9 mouse cellular contexts compared by ENCODE assay signal in genomic region chr5:30104841-30105667, GRCm38 (mm10). TPM values are rescaled to one million over a fixed set of nuclear protein-coding genes. Genes with fewer than 3 reads are reported as not detected.
DNase-seq lines count a peak whose midpoint lies in the region; ATAC-seq and TF ChIP-seq lines count a peak whose summit lies in the region.
"Had no signal": no experiment of that assay in that cellular context is flagged by ENCODE, and none has a peak within 500 bp of the region (broad histone marks: within the 10 kb centered on the region; RNA-seq: fewer than 3 reads in every experiment).

Gene Garem2 (plus strand): TSS chr5:30105161.

- no peaks in the 10 kb centered on the region for H3K36me3 ChIP-seq in hindbrain, embryonic 15.5 days
- H3K36me3 ChIP-seq in liver, postnatal 0 days (replicated peaks; ENCODE audit: insufficient read depth, low read length), result no peaks in the 10 kb centered on the region
- H3K36me3 ChIP-seq in small intestine, adult 2 months (ENCODE audit: control insufficient read depth, insufficient read depth, low read length), result no peaks in the 10 kb centered on the region
- H3K36me3 ChIP-seq: G1E had no signal

- TF ChIP-seq CTCF in gastrocnemius, adult 2 months (IDR thresholded peaks at IDR 0.05), result no peak
- TF ChIP-seq CTCF in liver, postnatal 0 days (IDR thresholded peaks at IDR 0.05; ENCODE audit: low read depth), result no peak
- TF ChIP-seq CTCF in small intestine, adult 2 months (IDR thresholded peaks at IDR 0.05; ENCODE audit: extremely low read depth, insufficient read length, insufficient replicate concordance, low read depth, low read length), result no peak

- H3K4me1 ChIP-seq in hindbrain, embryonic 15.5 days (replicated peaks), result peaks cover 47% of the 10 kb centered on the region
- peaks cover 10% of the 10 kb centered on the region for H3K4me1 ChIP-seq in liver, postnatal 0 days (ENCODE audit: insufficient read depth)
- H3K4me1 ChIP-seq in small intestine, adult 2 months (ENCODE audit: control insufficient read depth, insufficient read depth, insufficient read length, low read length), result no peaks in the 10 kb centered on the region; the same call in 1 of the 2 replicates

- no peak for DNase-seq in gastrocnemius, adult 2 months
- no peak for DNase-seq in gastrocnemius, postnatal 14 days
- peak; percentile 21 for DNase-seq in urinary bladder, adult 2 months (ENCODE audit: low spot score)
- DNase-seq in urinary bladder, adult 18-20 months (ENCODE audit: low spot score in 2 of 2), result no peak
- peak; percentile 32 for DNase-seq in liver, postnatal 0 days
- DNase-seq in cerebellum, postnatal 4 days (ENCODE audit: low spot score in 2 of 2), result no peak

- H3K27me3 ChIP-seq in hindbrain, embryonic 15.5 days, result no peaks in the 10 kb centered on the region
- H3K27me3 ChIP-seq in liver, postnatal 0 days (ENCODE audit: insufficient read depth, low read length), result peaks cover 55% of the 10 kb centered on the region
- peaks cover 24% of the 10 kb centered on the region for H3K27me3 ChIP-seq in small intestine, adult 2 months (ENCODE audit: control insufficient read depth, insufficient read depth, low read length)

- peak within 1 kb of the TSS; percentile 73 for H3K9ac ChIP-seq in hindbrain, embryonic 15.5 days
- H3K9ac ChIP-seq in liver, postnatal 0 days (replicated peaks), result no peak within 1 kb of the TSS

- no peak for TF ChIP-seq EP300 in liver, postnatal 0 days (IDR thresholded peaks at IDR 0.05; ENCODE audit: low read depth)

- peak within 1 kb of the TSS; percentile 98 for H3K4me2 ChIP-seq in hindbrain, embryonic 15.5 days
- H3K4me2 ChIP-seq in liver, postnatal 0 days (ENCODE audit: low read depth, low read length), result peak within 1 kb of the TSS; percentile 60

- peak; percentile 55 for ATAC-seq in hindbrain, embryonic 15.5 days (ENCODE audit: low FRiP score, low read depth)
- ATAC-seq in liver, postnatal 0 days, result peak; percentile 31; the same call in 1 of the 2 replicates

- H3K4me3 ChIP-seq in gastrocnemius, adult 2 months, result peak within 1 kb of the TSS; percentile 74
- H3K4me3 ChIP-seq in hindbrain, embryonic 15.5 days, result peak within 1 kb of the TSS; percentile 65
- H3K4me3 ChIP-seq in liver, postnatal 0 days (ENCODE audit: low read depth, low read length), result peak within 1 kb of the TSS; percentile 30
- H3K4me3 ChIP-seq in small intestine, adult 2 months (ENCODE audit: low read depth, low read length), result peak within 1 kb of the TSS; percentile 36

- under 1% methylated on average over 58 of the region's 65 CpGs for WGBS in hindbrain, embryonic 15.5 days
- WGBS in liver, postnatal 0 days (ENCODE audit: insufficient replicate concordance), result 3% methylated on average over 61 of the region's 65 CpGs
- 2% methylated on average over 63 of the region's 65 CpGs for WGBS in small intestine, adult 2 months

- TF ChIP-seq POLR2A in small intestine, adult 2 months (IDR thresholded peaks at IDR 0.05; ENCODE audit: low read depth, low read length), result no peak

- H3K27ac ChIP-seq in gastrocnemius, adult 2 months, result no peak within 1 kb of the TSS
- H3K27ac ChIP-seq in hindbrain, embryonic 15.5 days (replicated peaks), result peak within 1 kb of the TSS; percentile 82
- H3K27ac ChIP-seq in liver, postnatal 0 days (ENCODE audit: low read depth), result no peak within 1 kb of the TSS
- no peak within 1 kb of the TSS for H3K27ac ChIP-seq in small intestine, adult 2 months (ENCODE audit: insufficient read depth, low read depth, low read length)

- H3K9me3 ChIP-seq in hindbrain, embryonic 15.5 days, result no peaks in the 10 kb centered on the region
- no peaks in the 10 kb centered on the region for H3K9me3 ChIP-seq in liver, postnatal 0 days (ENCODE audit: low read length)

- intact Hi-C loops in gastrocnemius, adult 2 months (cut with DNase I), result no loop called here
- intact Hi-C loops in gastrocnemius, postnatal 14 days (cut with DNase I; ENCODE audit: low total_unique reads), result no loop called here

RNA-seq across cellular contexts. Expression of gene Garem2, which starts in this region (rescaled TPM):
- not detected for total RNA-seq in gastrocnemius, adult 2 months (2021)
- under 1 TPM; 0.04 TPM for total RNA-seq in gastrocnemius, postnatal 14 days (2021)
- polyA plus RNA-seq in urinary bladder, adult 2 months (2012; rRNA removed), result 0.10 TPM in 1 of 2 replicates, not detected in the other
- polyA plus RNA-seq in hindbrain, embryonic 15.5 days (2015; fragmentation: Nextera tagmentation; extraction: Ambion mirVana), result 11.5 and 13.7 TPM in 2 replicates
- polyA plus RNA-seq in liver, postnatal 0 days (2015; fragmentation: Nextera tagmentation; extraction: Ambion mirVana), result 0.02 TPM in 1 of 2 replicates, not detected in the other
- polyA plus RNA-seq in small intestine, adult 2 months (2012; rRNA removed), result 0.03 and 0.04 TPM in 2 replicates
- polyA plus RNA-seq: G1E had no signal

Comparison
In these comparisons a context has a peak if more than half of its experiments do, and no peak if none do; other contexts are left out.
1. RNA of gene Garem2 (polyA plus RNA-seq): 11.5 to 13.7 TPM in hindbrain, embryonic 15.5 days; 0.10 TPM in urinary bladder, adult 2 months, 0.03 to 0.04 TPM in small intestine, adult 2 months and 0.02 TPM in liver, postnatal 0 days; every median in the first group is over 10 times any median in the second.
2. Peak in DNase-seq in urinary bladder, adult 2 months; RNA of the gene not detected or under 1 TPM.
3. Peak in DNase-seq, ATAC-seq, H3K4me3 ChIP-seq and H3K4me2 ChIP-seq in liver, postnatal 0 days; RNA of the gene not detected or under 1 TPM.
4. Peak in every context shown above with its lines, with median percentiles within 50 percentile points of each other: H3K4me3 ChIP-seq.